Mouse (Mus musculus) embryonic facial prominence, embryonic 15.5 days (tissue): ENCODE measurements around the gene Blvra. TPM values are rescaled to one million over a fixed set of nuclear protein-coding genes. Genes with fewer than 3 reads are reported as not detected.
"Not testable (repeated sequence)": the region's sequence is repeated elsewhere in the genome, so short reads cannot be mapped to it uniquely, and the experiment has no call there.

Experiments
- ATAC-seq: fragments of 200-750 bp; cut with Nextera tagmentation; 2 replicates; pipeline ENCODE4 v1.8.0; 2017; ENCODE audit warnings: low read depth, moderate TSS enrichment; ENCODE audit not compliant: insufficient number of reproducible peaks, low FRiP score, low TSS enrichment
- H3K27ac ChIP-seq: fragments of 300-500 bp; sonication (generic); replicated peaks from 2 replicates; pipeline ENCODE4 v1.5.1; 2015; ENCODE audit warnings: mild to moderate bottlenecking, inconsistent platforms
- H3K27me3 ChIP-seq: fragments of 300-500 bp; sonication (generic); 2 replicates; pipeline ENCODE4 v1.6.1; 2015; ENCODE audit warnings: inconsistent platforms
- H3K36me3 ChIP-seq: fragments of 300-500 bp; sonication (generic); 2 replicates; pipeline ENCODE4 v1.6.1; 2015; ENCODE audit warnings: mild to moderate bottlenecking, inconsistent platforms
- H3K4me1 ChIP-seq: fragments of 300-500 bp; sonication (generic); 2 replicates; pipeline ENCODE4 v1.6.1; 2015; ENCODE audit warnings: inconsistent platforms
- H3K4me2 ChIP-seq: fragments of 300-500 bp; sonication (generic); replicated peaks from 2 replicates; pipeline ENCODE4 v1.6.1; 2015; ENCODE audit warnings: mild to moderate bottlenecking, inconsistent platforms
- H3K4me3 ChIP-seq: fragments of 300-500 bp; sonication (generic); replicated peaks from 2 replicates; pipeline ENCODE4 v1.5.1; 2015; ENCODE audit warnings: mild to moderate bottlenecking, inconsistent platforms
- H3K9ac ChIP-seq: fragments of 300-500 bp; sonication (generic); 2 replicates; pipeline ENCODE4 v1.6.1; 2015; ENCODE audit warnings: inconsistent platforms
- H3K9me3 ChIP-seq: fragments of 300-500 bp; sonication (generic); replicated peaks from 2 replicates; pipeline ENCODE4 v1.6.1; 2016; ENCODE audit warnings: inconsistent platforms
- WGBS: fragments of 180-500 bp; shearing (Covaris S2); methylation state at CpG from one replicate; pipeline ENCODE4 v1.1.7; 2015; 5-methylcytosine and 5-hydroxymethylcytosine counted together
- polyA plus RNA-seq: library from polyadenylated mRNA; unstranded; fragments of >200 nt; fragmentation: Nextera tagmentation; extraction: Ambion mirVana; gene quantifications from 2 replicates; pipeline ENCODE4 v1.2.1, GENCODE M21; 2015

The Blvra gene
- polyA plus RNA-seq, 1 experiment from 2014 or later, result 55.4 TPM

DNA sequence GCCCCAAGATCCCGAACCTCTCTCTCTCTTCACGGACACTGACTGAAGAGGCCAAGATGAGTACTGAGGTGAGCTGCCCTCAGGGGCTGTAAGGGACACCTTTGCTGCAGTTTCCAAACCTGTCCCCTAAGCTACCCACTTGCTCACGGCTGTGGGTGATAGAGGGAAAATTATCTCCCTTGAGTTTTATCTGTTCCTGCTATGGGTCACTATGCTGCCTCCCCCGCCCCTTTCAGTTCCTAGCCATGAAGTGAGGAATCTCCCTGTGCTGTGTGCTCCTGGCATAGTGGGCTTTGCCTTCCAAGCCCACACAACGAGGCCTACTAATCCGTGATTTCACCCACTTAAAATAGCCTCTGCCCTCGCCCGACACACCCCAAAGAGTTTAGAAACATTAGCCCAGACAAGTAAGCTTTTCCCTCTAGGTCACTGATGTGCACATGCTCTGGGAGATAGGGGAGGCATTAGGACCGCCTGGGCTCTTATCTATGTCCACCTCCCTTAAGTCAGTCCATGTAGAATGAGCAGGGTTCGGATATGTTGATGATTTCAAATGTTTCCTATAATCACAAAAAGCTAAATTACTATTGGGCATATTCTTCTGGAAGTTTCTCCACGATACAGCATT is 10.2 kb downstream of the Blvra start:
- WGBS, result 89% methylated on average over 11 of the region's 11 CpGs
- H3K9ac ChIP-seq, result no peak overlapping the region
- H3K4me3 ChIP-seq, result no peak overlapping the region
- H3K27ac ChIP-seq, result no peak overlapping the region
- no peak for ATAC-seq
- H3K27me3 ChIP-seq, result no peaks in the 10 kb centered on the region
- no peaks in the 10 kb centered on the region for H3K4me1 ChIP-seq
- no peak overlapping the region for H3K4me2 ChIP-seq
- H3K9me3 ChIP-seq, result no peaks in the 10 kb centered on the region
- H3K36me3 ChIP-seq, result no peaks in the 10 kb centered on the region

DNA sequence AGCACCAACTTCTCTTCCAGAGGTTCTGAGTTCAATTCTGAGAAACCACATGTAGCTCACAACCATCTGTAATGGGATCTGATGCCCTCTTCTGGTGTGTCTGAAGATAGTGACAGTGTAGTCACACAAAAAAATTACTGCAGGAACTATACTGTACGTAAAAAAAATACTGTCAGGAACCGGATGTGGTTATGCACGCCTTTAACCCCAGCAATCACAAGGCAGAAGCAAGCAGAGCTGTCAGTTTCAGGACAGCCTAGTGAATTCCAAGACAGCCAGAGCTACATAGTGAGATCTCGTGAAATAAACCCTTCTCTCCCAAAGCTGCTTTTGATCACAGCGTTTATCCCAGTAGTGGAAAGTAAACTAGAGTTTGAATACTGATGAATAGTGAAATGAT is 15.8 kb downstream of the Blvra start:
- Histone ChIP-seq H3K9ac (no peak overlapping the region), H3K4me1 (no peaks in the 10 kb centered on the region), H3K36me3 (peaks cover 4% of the 10 kb centered on the region), H3K27me3 (no peaks in the 10 kb centered on the region), H3K4me2 (no peak overlapping the region), H3K27ac (no peak overlapping the region), H3K9me3 (no peaks in the 10 kb centered on the region), H3K4me3 (no peak overlapping the region)
- no peak for ATAC-seq
- 83% methylated on average over 5 of the region's 5 CpGs for WGBS

DNA sequence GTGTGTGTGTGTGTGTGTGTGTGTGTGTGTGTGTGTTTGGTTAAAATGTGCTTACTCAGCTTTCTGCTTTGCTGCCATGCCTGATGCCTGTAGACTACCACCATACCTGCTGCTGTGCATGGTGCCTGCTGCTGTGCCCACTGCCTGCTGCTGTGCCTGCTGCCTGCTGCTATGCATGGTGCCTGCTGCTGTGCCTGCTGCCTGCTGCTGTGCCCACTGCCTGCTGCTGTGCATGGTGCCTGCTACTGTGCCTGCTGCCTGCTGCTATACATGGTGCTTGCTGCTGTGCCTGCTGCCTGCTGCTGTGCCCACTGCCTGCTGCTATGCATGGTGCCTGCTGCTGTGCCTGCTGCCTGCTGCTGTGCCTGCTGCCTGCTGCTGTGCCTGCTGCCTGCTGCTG is 19.7 kb downstream of the Blvra start:
- H3K27me3 ChIP-seq, H3K4me1 ChIP-seq, H3K36me3 ChIP-seq, H3K4me3 ChIP-seq, ATAC-seq, H3K9ac ChIP-seq, H3K27ac ChIP-seq, H3K4me2 ChIP-seq, H3K9me3 ChIP-seq: not testable (repeated sequence)

DNA sequence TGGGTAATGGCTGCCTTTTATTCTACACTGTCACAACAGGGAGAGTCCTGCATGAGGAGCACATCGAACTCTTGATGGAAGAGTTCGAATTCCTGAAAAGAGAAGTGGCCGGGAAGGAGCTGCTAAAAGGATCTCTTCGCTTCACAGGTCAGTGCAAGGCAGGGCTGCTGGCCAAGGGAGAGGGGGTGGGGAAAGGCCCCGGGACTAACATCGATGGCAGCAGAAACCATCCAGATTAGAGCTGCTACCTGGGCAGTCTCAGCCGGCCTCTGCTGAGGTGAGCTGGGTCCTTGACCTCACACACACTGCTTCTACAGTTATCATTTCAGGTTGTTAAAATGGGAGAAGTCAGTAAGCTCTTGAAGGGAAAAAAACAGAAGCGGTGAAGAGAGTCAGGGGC is 21.5 kb downstream of the Blvra start:
- no peak for ATAC-seq
- Histone ChIP-seq H3K9ac (no peak overlapping the region), H3K36me3 (peaks cover 12% of the 10 kb centered on the region; the same call in 1 of the 2 replicates), H3K9me3 (no peaks in the 10 kb centered on the region), H3K27me3 (no peaks in the 10 kb centered on the region), H3K4me3 (no peak overlapping the region), H3K27ac (no peak overlapping the region), H3K4me1 (no peaks in the 10 kb centered on the region), H3K4me2 (no peak overlapping the region)
- WGBS, result 72% methylated on average over 8 of the region's 8 CpGs

DNA sequence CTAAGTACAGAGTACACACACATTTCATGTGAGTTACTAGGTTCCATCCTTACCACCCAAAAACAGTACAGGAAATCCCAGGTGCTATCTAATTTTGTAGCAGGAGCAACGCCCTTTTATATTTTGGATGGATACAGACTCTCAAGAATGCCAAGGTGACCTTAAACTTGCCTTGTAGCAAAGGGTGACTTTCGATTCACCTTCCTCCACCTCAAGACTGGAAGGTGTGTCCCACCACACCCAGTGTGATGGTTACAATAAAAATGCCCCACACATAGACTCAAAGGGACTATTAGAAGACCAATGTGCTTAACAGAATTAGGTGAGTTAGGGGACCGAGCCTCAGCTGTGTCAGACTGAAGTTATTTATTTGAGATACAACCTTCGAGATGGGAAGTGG is 38.5 kb downstream of the Blvra start:
- H3K36me3 ChIP-seq, result peaks cover 84% of the 10 kb centered on the region
- H3K4me1 ChIP-seq, result no peaks in the 10 kb centered on the region
- no peak overlapping the region for H3K4me3 ChIP-seq
- no peak overlapping the region for H3K9ac ChIP-seq
- WGBS, result 93% methylated on average over 4 of the region's 4 CpGs
- no peaks in the 10 kb centered on the region for H3K27me3 ChIP-seq
- no peak overlapping the region for H3K27ac ChIP-seq
- ATAC-seq, result no peak
- no peaks in the 10 kb centered on the region for H3K9me3 ChIP-seq
- H3K4me2 ChIP-seq, result no peak overlapping the region

DNA sequence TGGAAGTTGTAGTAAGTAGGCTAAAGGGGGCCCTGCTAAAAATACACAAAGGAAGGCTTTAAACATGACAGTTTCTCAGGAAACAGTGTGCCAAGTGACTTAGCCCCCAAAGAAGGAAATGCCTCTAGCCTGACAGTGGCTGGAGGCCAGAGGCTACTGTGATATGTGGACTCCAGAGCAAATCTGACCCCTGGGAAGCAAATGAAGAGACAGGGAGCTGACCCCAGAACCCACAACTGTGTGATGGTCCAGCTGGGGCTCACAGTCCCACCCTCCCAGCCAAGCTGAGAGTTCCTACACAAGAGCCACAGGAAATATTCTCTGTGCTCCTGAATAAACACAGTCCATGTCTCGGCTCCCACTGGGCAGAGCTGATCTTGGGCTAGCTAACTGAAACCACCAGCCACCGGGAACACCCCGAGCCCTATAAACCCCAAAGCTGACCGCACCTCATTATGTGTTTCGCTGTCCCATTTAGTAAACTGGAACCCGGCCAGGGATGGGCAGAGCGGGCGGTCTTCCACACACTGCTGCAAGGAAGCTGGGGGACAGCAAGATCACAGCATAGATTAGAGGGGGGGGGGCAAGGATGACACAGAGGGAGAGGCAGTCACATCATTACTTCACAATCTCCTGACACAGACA is 51.2 kb downstream of the Blvra start:
- H3K4me2 ChIP-seq, result no peak overlapping the region
- H3K36me3 ChIP-seq, result peaks cover 85% of the 10 kb centered on the region
- 0 out of 2 replicates have a peak overlapping the region, but pooled peaks have one; percentile 1 for H3K27ac ChIP-seq
- 81% methylated on average over 8 of the region's 8 CpGs for WGBS
- H3K9ac ChIP-seq, result no peak overlapping the region
- H3K9me3 ChIP-seq, result no peaks in the 10 kb centered on the region
- 0 out of 2 replicates have a peak, but pooled peaks have one; percentile 39 for ATAC-seq
- H3K4me3 ChIP-seq, result no peak overlapping the region
- H3K4me1 ChIP-seq, result no peaks in the 10 kb centered on the region
- H3K27me3 ChIP-seq, result no peaks in the 10 kb centered on the region

DNA sequence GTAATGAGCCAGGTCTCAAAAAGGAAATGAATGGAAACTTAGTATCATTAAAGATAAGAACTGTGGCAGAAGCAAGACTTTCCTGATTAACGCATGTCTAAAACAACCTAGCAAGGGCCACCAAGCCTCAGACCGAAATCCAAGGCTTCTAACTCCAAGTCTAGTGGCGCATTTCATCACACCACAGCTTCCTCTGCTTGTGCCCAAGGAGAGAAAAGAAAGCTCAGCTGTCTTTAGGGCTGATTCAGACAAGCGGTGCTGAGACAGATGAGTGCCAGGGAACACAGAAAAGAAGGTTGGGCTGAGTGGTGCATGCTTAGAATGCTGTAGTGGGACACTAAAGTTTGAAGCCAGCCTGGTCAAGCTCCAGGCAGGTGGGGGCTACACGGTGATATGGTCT is 58.5 kb downstream of the Blvra start:
- no peak overlapping the region for H3K4me3 ChIP-seq
- no peaks in the 10 kb centered on the region for H3K9me3 ChIP-seq
- H3K9ac ChIP-seq, result no peak overlapping the region
- no peak overlapping the region for H3K27ac ChIP-seq
- H3K4me2 ChIP-seq, result no peak overlapping the region
- H3K27me3 ChIP-seq, result no peaks in the 10 kb centered on the region
- H3K4me1 ChIP-seq, result peaks cover 13% of the 10 kb centered on the region
- no peak for ATAC-seq
- peaks cover 28% of the 10 kb centered on the region for H3K36me3 ChIP-seq
- 89% methylated on average over 5 of the region's 5 CpGs for WGBS

DNA sequence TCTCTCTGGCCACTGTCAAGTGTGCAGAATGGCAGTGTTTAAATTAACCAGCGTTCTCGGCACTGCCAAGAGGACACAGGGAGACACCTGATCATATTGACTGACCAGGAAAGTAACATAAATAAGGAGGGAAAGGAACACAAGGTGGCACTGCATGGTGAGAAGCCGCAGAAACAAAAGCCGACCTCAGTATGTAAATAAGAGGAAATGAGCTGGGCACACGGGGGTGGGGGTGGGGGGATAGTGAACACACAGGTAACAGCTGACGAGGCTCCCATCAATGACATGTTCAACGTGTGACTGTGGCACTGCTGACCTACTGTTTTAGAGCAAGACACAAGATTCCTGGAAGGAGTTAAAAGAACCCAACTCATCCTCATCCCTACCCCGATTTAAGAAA is 60.9 kb downstream of the Blvra start:
- H3K27me3 ChIP-seq, result no peaks in the 10 kb centered on the region
- ATAC-seq, result no peak
- no peak overlapping the region for H3K4me3 ChIP-seq
- H3K4me1 ChIP-seq, result peaks cover 18% of the 10 kb centered on the region
- peaks cover 4% of the 10 kb centered on the region for H3K36me3 ChIP-seq
- H3K4me2 ChIP-seq, result no peak overlapping the region
- 70% methylated on average over 8 of the region's 8 CpGs for WGBS
- H3K9me3 ChIP-seq, result no peaks in the 10 kb centered on the region
- no peak overlapping the region for H3K27ac ChIP-seq
- H3K9ac ChIP-seq, result no peak overlapping the region

DNA sequence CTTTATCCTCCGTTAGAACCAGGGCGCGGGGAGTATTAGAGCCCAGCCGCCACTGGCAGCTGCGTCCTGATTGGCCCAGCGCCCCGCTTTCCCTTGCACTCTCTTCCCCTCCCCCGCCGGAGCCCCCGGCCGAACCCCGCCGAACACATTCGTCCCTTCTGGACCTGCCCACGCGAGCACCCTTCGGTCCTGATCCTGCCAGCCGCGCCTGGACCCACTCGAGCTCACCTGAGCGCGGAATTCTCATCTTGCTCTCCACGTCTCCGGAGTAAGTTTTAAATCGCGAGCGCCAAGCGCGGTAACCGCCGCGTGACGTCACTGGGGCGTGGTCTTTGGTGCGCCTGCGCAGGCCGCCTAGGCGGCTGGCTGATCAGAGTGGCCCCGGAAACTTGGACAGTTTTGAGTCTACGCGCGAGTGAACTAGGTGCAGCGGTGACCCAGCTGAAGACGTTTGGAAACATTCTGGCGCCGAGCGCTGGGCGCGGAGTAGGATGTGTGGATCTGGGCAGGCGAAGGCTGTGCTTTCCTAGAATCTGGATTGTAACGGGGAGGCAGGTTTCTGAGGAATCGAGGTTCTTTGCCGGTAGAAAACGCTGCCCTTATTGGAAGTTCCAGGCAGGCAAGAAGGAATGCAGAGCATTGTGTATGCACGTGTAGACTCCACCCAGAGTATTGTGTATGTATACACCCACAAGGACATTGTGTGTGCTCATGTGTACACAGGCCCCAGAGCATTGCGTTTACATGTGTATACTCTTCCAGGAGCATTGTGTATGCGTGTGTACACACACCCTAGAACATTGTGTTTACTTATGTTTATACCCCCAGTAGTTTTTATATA is 63.4 kb downstream of the Blvra start, which contains the start of gene Ncaph:
TSS of gene Ncaph (minus strand) at position 334 of the 841 bp plus-strand sequence.
- H3K9me3 ChIP-seq, result no peaks in the 10 kb centered on the region
- H3K27me3 ChIP-seq, result no peaks in the 10 kb centered on the region
- peak within 1 kb of the TSS; percentile 93 for H3K27ac ChIP-seq
- WGBS, result 1% methylated on average over 57 of the region's 57 CpGs
- H3K4me2 ChIP-seq, result peak within 1 kb of the TSS; percentile 50
- H3K4me3 ChIP-seq, result peak within 1 kb of the TSS; percentile 88
- no peaks in the 10 kb centered on the region for H3K36me3 ChIP-seq
- peak within 1 kb of the TSS; percentile 75 for H3K9ac ChIP-seq
- peaks cover 30% of the 10 kb centered on the region for H3K4me1 ChIP-seq
- ATAC-seq, result peak; percentile 88

DNA sequence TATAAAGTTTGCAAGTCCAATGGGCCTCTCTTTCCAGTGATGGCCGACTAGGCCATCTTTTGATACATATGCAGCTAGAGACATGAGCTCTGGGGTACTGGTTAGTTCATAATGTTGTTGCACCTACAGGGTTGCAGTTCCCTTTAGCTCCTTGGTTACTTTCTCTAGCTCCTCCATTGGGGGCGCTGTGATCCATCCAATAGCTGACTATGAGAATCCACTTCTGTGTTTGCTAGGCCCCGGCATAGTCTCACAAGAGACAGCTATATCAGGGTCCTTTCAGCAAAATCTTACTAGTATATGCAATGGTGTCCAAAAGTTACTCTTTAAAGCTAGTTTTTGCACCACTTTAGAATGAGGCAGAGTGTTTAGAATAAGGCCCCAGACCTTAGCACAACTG is 64.8 kb downstream of the Blvra start:
- H3K9me3 ChIP-seq, ATAC-seq, H3K9ac ChIP-seq, H3K36me3 ChIP-seq, H3K27ac ChIP-seq, H3K4me2 ChIP-seq, H3K4me3 ChIP-seq, H3K27me3 ChIP-seq: not testable (repeated sequence)
- H3K4me1 ChIP-seq, result peaks cover 34% of the 10 kb centered on the region
- WGBS, result 44% methylated on average over 3 of the region's 3 CpGs

DNA sequence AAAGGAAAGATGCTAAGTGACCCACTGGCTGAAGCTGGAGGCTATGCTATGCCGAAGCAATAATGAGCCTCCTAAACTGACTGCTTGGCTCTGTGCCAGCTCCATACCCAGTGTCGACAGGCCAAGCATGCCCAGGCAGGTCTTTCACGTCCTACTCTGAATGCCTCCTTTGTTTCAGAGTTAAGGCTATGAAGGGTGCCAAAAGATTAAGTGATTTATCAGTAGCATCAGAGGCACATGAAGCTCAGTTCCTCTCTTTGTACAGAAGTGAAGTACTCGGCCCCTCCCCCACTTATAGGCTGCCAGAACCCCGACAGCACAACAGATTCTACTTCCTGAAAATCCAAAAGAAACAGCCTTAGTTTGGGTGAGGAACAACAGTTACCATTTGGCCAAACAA is 66.5 kb downstream of the Blvra start:
- Histone ChIP-seq H3K27ac (peak overlapping the region; percentile 80), H3K9me3 (no peaks in the 10 kb centered on the region), H3K4me3 (no peak overlapping the region), H3K27me3 (no peaks in the 10 kb centered on the region), H3K36me3 (peaks cover 25% of the 10 kb centered on the region), H3K4me2 (0 out of 2 replicates have a peak overlapping the region, but pooled peaks have one; percentile 4), H3K9ac (no peak overlapping the region), H3K4me1 (peaks cover 37% of the 10 kb centered on the region)
- 10% methylated on average over 5 of the region's 5 CpGs for whole genome bisulfite sequencing
- ATAC-seq, result peak; percentile 44; the same call in 1 of the 2 replicates
